Mouse (Mus musculus) MEL (cell line): ENCODE results near the gene Sh3glb1.

Experiments
- CTCF ChIP-seq, 3 experiments: IDR thresholded peaks in 2 of 3; conservative IDR thresholded peaks in 1 of 3; 2 replicates each; pipeline ENCODE4 v1.5.1; 2011 to 2012; ENCODE audit warnings: low read length in 3 of 3, low read depth in 2 of 3, mild to moderate bottlenecking in 2 of 3, improper control_type of control experiment in 1 of 3, inconsistent platforms in 1 of 3, mixed read lengths in 1 of 3, moderate library complexity in 1 of 3; ENCODE audit not compliant: control insufficient read depth in 1 of 3, insufficient read depth in 1 of 3, poor library complexity in 1 of 3, severe bottlenecking in 1 of 3
- E2F4 ChIP-seq: IDR thresholded peaks from 2 replicates; pipeline ENCODE4 v1.6.1; 2011; ENCODE audit warnings: low read depth, low read length, improper control_type of control experiment, borderline replicate concordance
- ELF1 ChIP-seq: IDR thresholded peaks from 2 replicates; pipeline ENCODE4 v1.6.1; 2014; ENCODE audit warnings: low read depth, mild to moderate bottlenecking, inconsistent platforms, low read length, improper control_type of control experiment, moderate library complexity
- HCFC1 ChIP-seq: IDR thresholded peaks from 2 replicates; pipeline ENCODE4 v1.6.1; 2012; ENCODE audit warnings: low read depth, mild to moderate bottlenecking, inconsistent platforms, low read length, improper control_type of control experiment, moderate library complexity
- MAX ChIP-seq: IDR thresholded peaks from 2 replicates; pipeline ENCODE4 v1.6.1; 2011; ENCODE audit warnings: low read length, improper control_type of control experiment
- NELFE ChIP-seq: IDR thresholded peaks from 2 replicates; pipeline ENCODE4 v1.6.1; 2011; ENCODE audit warnings: low read depth, low read length, improper control_type of control experiment
- NRF1 ChIP-seq: IDR thresholded peaks from 2 replicates; pipeline ENCODE4 v1.6.1; 2014; ENCODE audit warnings: low read depth, mild to moderate bottlenecking, inconsistent platforms, low read length, improper control_type of control experiment, moderate library complexity; ENCODE audit not compliant: poor library complexity, insufficient read depth, severe bottlenecking
- POLR2A ChIP-seq, 2 experiments: IDR thresholded peaks; 2 replicates each; pipeline ENCODE4 v1.6.1; 2011 to 2012; ENCODE audit warnings: low read length in 2 of 2, mild to moderate bottlenecking in 2 of 2, control low read depth in 1 of 2, improper control_type of control experiment in 1 of 2, low read depth in 1 of 2, moderate library complexity in 1 of 2; ENCODE audit not compliant: control insufficient read depth in 1 of 2, insufficient read depth in 1 of 2, poor library complexity in 1 of 2
- SMC3 ChIP-seq: IDR thresholded peaks from 2 replicates; pipeline ENCODE4 v1.6.1; 2011; ENCODE audit warnings: low read depth, low read length, improper control_type of control experiment
- TAL1 ChIP-seq: IDR thresholded peaks from 2 replicates; pipeline ENCODE4 v1.6.1; 2012; ENCODE audit warnings: mild to moderate bottlenecking, inconsistent platforms, low read length, moderate library complexity, mixed read lengths
- TCF12 ChIP-seq: IDR thresholded peaks from 2 replicates; pipeline ENCODE4 v1.6.1; 2014; ENCODE audit warnings: low read depth, mild to moderate bottlenecking, inconsistent platforms, low read length, improper control_type of control experiment, moderate library complexity
- UBTF ChIP-seq: IDR thresholded peaks from 2 replicates; pipeline ENCODE4 v1.6.1; 2012; ENCODE audit warnings: low read depth, mild to moderate bottlenecking, inconsistent platforms, low read length, improper control_type of control experiment, moderate library complexity, borderline replicate concordance; ENCODE audit not compliant: insufficient read depth
- USF1 ChIP-seq: IDR thresholded peaks from 2 replicates; pipeline ENCODE4 v1.6.1; 2014; ENCODE audit warnings: low read depth, mild to moderate bottlenecking, inconsistent platforms, low read length, improper control_type of control experiment, moderate library complexity
- USF2 ChIP-seq, 2 experiments: IDR thresholded peaks; 2 replicates each; pipeline ENCODE4 v1.6.1; 2011 to 2012; ENCODE audit warnings: improper control_type of control experiment in 2 of 2, low read length in 2 of 2, borderline replicate concordance in 1 of 2, inconsistent platforms in 1 of 2, low read depth in 1 of 2, mild to moderate bottlenecking in 1 of 2; ENCODE audit not compliant: insufficient read depth in 1 of 2

GRCm38 (mm10) chr3:144714606-144715005 lies 5.5 kb downstream of the Sh3glb1 start:
- TF ChIP-seq POLR2A (IDR thresholded peaks at IDR 0.05; ENCODE audit: control insufficient read depth in 1 of 2, insufficient read depth in 1 of 2, low read depth in 1 of 2, low read length in 2 of 2, poor library complexity in 1 of 2) (no peak), SMC3 (no peak), CTCF (IDR thresholded peaks at IDR 0.05 in 2 of 3, conservative IDR thresholded peaks at IDR 0.05 in 1 of 3; ENCODE audit: control insufficient read depth in 1 of 3, insufficient read depth in 1 of 3, low read depth in 2 of 3, low read length in 3 of 3, poor library complexity in 1 of 3, severe bottlenecking in 1 of 3) (no peak), HCFC1 (no peak), NRF1 (no peak), USF1 (no peak), USF2 (IDR thresholded peaks at IDR 0.05; ENCODE audit: borderline replicate concordance in 1 of 2, insufficient read depth in 1 of 2, low read depth in 1 of 2, low read length in 2 of 2) (no peak), UBTF (no peak), TAL1 (no peak), ELF1 (no peak), E2F4 (no peak), NELFE (no peak), TCF12 (no peak), MAX (no peak)
